In the genomic region with DNA sequence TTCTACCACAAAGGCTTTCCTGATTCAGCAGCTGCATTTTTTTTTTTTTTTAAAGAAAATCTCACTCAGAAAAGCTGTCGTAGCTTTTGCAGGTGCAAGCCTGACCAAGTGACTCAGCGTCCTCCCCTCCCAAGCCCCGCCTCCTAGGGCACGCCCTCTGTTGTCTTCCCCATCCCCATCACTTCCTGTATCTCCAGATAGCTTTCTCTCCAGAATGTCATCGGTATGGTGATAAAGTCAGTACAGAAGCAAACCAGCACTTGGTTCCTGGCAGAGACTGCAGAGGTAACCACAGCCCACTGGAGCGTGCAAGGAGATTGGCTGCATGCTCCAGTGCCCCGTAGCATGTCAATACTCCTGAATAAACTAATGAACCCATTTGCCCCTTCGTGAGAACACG, we compare ENCODE assay signal across 13 mouse cellular contexts.
DNase-seq lines count a peak whose midpoint lies in the region; ATAC-seq and TF ChIP-seq lines count a peak whose summit lies in the region.
"Had no signal": no experiment of that assay in that cellular context is flagged by ENCODE, and none has a peak within 500 bp of the region (broad histone marks: within the 10 kb centered on the region; RNA-seq: fewer than 3 reads in every experiment).

No protein-coding gene starts in this region.

- H3K4me1 ChIP-seq in forebrain, embryonic 10.5 days: peaks cover 19% of the 10 kb centered on the region
- 0 out of 2 replicates have a peak, but pooled peaks cover 3% of the 10 kb centered on the region for H3K4me1 ChIP-seq in intestine, postnatal 0 days (replicated peaks; ENCODE audit: control insufficient read depth, insufficient read depth, low read length)

- 81% methylated on average over 9 of the region's 9 CpGs for WGBS in forebrain, embryonic 10.5 days
- WGBS in intestine, postnatal 0 days: 57% methylated on average over 9 of the region's 9 CpGs

- H3K4me2 ChIP-seq in intestine, postnatal 0 days (replicated peaks; ENCODE audit: low read depth): no peak overlapping the region
- H3K4me2 ChIP-seq: midbrain, embryonic 13.5 days had no signal

- DNase-seq in retina, postnatal 1 day: peak; percentile 11
- DNase-seq in retina, embryonic 14.5 days (ENCODE audit: low spot score): no peak
- DNase-seq in thymus, postnatal 4 days: peak; percentile 83
- DNase-seq in cerebellum, postnatal 36 days: no peak
- no peak for DNase-seq in forebrain, embryonic 10.5 days (ENCODE audit: extremely low spot score, low spot score)
- DNase-seq: adrenal gland, postnatal 10 days; cerebellum, postnatal 25 days; gastrocnemius, postnatal 10 days; heart, postnatal 14 days had no signal

- H3K4me3 ChIP-seq in forebrain, embryonic 10.5 days: no peak overlapping the region
- no peak overlapping the region for H3K4me3 ChIP-seq in intestine, postnatal 0 days (ENCODE audit: low read depth, low read length)
- H3K4me3 ChIP-seq: midbrain, embryonic 13.5 days had no signal

- H3K36me3 ChIP-seq in forebrain, embryonic 10.5 days (replicated peaks): no peaks in the 10 kb centered on the region
- H3K36me3 ChIP-seq in intestine, postnatal 0 days (ENCODE audit: control insufficient read depth, insufficient read depth): no peaks in the 10 kb centered on the region
- H3K36me3 ChIP-seq: midbrain, embryonic 13.5 days had no signal

- H3K9me3 ChIP-seq in forebrain, embryonic 10.5 days: no peaks in the 10 kb centered on the region
- H3K9me3 ChIP-seq in intestine, postnatal 0 days (ENCODE audit: control insufficient read depth): no peaks in the 10 kb centered on the region
- H3K9me3 ChIP-seq: midbrain, embryonic 13.5 days had no signal

- TF ChIP-seq CTCF in intestine, postnatal 0 days (IDR thresholded peaks at IDR 0.05; ENCODE audit: low read depth): no peak

- no peak overlapping the region for H3K9ac ChIP-seq in intestine, postnatal 0 days (ENCODE audit: low read depth, low read length)
- H3K9ac ChIP-seq: midbrain, embryonic 13.5 days had no signal

- H3K27me3 ChIP-seq in forebrain, embryonic 10.5 days (ENCODE audit: poor library complexity, severe bottlenecking): no peaks in the 10 kb centered on the region
- H3K27me3 ChIP-seq in intestine, postnatal 0 days (replicated peaks; ENCODE audit: control insufficient read depth, insufficient read depth, low read length): no peaks in the 10 kb centered on the region

- peak; percentile 98 for ATAC-seq in granulocyte monocyte progenitor cell, adult 5-6 weeks (replicated peaks; ENCODE audit: poor library complexity, severe bottlenecking)
- peak; percentile 95 for ATAC-seq in megakaryocyte, adult 5-6 weeks (ENCODE audit: poor library complexity, severe bottlenecking)
- no peak for ATAC-seq in intestine, postnatal 0 days
- ATAC-seq: midbrain, embryonic 13.5 days had no signal

- H3K27ac ChIP-seq in forebrain, embryonic 10.5 days: no peak overlapping the region
- no peak overlapping the region for H3K27ac ChIP-seq in intestine, postnatal 0 days (ENCODE audit: low read depth, low read length)
- H3K27ac ChIP-seq: midbrain, embryonic 13.5 days had no signal

Comparison
In these comparisons a context has a peak if more than half of its experiments do, and no peak if none do; other contexts are left out.
1. DNase-seq: peak in retina, postnatal 1 day (single experiment) and thymus, postnatal 4 days (single experiment); none in retina, embryonic 14.5 days (single experiment), cerebellum, postnatal 36 days (0 of 2) and forebrain, embryonic 10.5 days (single experiment).